Mouse (Mus musculus) heart, postnatal 14 days (tissue): ENCODE results near the gene Polg. TPM values are rescaled to one million over a fixed set of nuclear protein-coding genes. Genes with fewer than 3 reads are reported as not detected.

ENCODE experiments used
- DNase-seq, 2 experiments: peaks; one replicate each; pipeline ENCODE4 v3.0.0; 2021 to 2022
- intact Hi-C: fragments of 180-260 bp; cut with DNase I; formaldehyde crosslinking; loops from one replicate; pipeline ENCODE4 v1.15.1; 2025
- total RNA-seq, 2 experiments: library from RNA; stranded (reverse); gene quantifications; 2 replicates each; pipeline ENCODE4 v1.2.3; 2021

The Polg gene
- total RNA-seq, 2 experiments from 2014 or later: 51.4 to 54.7 TPM

GRCm38 (mm10) chr7:79469766-79470165 is 3.6 kb upstream of the Polg start:
- intact Hi-C loops: loop anchor here (5.0 to 10.0 kb wide), 4 partner anchors 77 to 327 kb away; partner anchors contain the start of genes Abhd2 and Fanci
- no peak for DNase-seq

- intact Hi-C loops: loop anchor here (5.0 to 10.0 kb wide), 3 partner anchors 77 to 327 kb away; partner anchors contain the start of genes Abhd2 and Fanci
- DNase-seq: no peak
Observed at GRCm38 (mm10) chr7:79468994-79469393, 2.8 kb upstream of the Polg start.

GRCm38 (mm10) chr7:79467951-79468350 is 1.8 kb upstream of the Polg start:
- intact Hi-C loops: loop anchor here (5.0 to 10.0 kb wide), 3 partner anchors 76 to 326 kb away; partner anchors contain the start of genes Abhd2 and Fanci
- no peak for DNase-seq

- intact Hi-C loops: loop anchor here (5.0 to 10.0 kb wide), 3 partner anchors 73 to 323 kb away; partner anchors contain the start of genes Abhd2 and Fanci
- DNase-seq: no peak
Observed at GRCm38 (mm10) chr7:79465461-79466044, 609 bp downstream of the Polg start.

GRCm38 (mm10) chr7:79464776-79465420 is 1.3 kb downstream of the Polg start:
- peak; percentile 9 to 15 for DNase-seq
- intact Hi-C loops: loop anchor here (5.0 to 10.0 kb wide), 3 partner anchors 73 to 323 kb away; partner anchors contain the start of genes Abhd2 and Fanci

DNA sequence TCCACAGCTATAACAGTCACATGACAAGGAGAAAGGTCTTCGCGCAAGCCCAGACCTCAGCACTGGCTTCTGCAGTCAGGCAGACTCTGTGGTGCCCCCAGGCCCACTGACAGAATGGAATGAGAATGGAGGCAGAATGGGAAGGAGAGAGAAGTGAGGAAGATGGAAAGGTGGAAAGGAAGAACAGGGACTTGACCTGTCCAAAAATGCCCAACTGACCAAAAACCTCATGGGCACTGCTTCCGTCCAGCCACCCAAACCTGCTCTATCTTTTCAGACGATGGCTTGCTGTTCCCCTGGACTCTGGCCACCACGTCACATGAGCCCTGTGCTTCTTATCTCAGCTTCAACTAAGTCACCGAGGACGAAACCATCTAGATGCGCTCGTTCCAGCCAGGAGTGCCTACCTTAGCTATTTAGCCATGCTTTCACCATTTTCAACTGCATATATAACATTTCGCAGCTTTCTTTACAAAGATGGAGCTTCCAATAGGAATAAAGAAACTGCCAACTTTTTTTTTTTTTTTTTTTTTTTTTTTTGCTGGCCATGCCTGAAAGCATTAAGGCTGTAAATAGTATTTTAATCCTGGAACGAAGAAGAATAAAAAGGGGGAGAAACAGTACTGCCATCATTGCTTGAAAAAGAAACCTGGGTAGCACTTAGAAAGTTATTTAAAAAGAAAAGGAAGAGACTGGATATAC is 2.6 kb downstream of the Polg start:
- DNase-seq: no peak
- intact Hi-C loops: loop anchor here (10.0 kb wide), 1 partner anchor 189 kb away; the partner anchor contains the start of gene Abhd2

- intact Hi-C loops: loop anchor here (10.0 kb wide), 1 partner anchor 187 kb away; the partner anchor contains the start of gene Abhd2
- DNase-seq: no peak
Observed at GRCm38 (mm10) chr7:79461721-79462120, 4.4 kb downstream of the Polg start.

DNA sequence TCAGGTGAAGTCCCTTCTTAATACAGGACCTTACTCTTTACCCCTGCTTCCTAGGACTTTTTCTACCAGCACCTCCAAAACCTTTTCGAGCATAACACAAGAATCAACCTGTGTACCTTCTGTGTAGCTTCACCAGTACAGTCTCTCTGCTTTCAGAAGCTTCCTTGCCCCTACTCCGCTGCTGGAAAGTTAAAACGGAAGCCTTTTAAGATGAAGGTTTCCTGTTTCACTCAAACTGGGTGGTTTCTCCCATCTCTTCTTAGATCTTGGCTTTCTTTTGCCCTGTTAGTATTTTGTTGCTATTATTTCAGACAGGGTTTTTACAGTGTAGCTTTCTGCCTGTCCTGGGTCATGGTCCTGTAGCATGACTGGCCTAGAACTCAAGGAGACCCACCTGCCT is 18.7 kb downstream of the Polg start:
- DNase-seq: no peak
- intact Hi-C loops: no loop called here

DNA sequence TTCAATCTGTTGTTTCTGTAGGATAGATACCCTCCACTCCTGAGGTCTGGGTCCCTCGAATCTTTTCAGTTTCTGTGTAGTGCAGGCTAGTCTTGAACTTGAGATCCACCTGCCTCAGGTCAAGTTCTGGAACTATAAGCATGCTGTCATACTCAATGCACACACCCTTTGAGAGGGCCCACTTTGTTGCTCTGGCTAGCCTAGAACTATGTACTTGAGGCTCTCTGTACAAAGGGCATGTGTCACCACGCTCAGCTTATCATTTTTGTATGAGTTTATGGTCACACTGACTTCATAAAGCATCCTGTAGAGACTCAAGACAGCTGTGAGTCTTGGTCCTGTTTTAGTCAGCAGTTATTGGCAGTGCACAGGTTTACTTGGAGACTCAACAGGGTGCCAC is 19.1 kb downstream of the Polg start:
- intact Hi-C loops: no loop called here
- DNase-seq: no peak

GRCm38 (mm10) chr7:79440035-79440434 is 26.1 kb downstream of the Polg start:
- DNase-seq: no peak
- intact Hi-C loops: no loop called here

- no peak for DNase-seq
- intact Hi-C loops: no loop called here
Observed at GRCm38 (mm10) chr7:79428243-79428642, 37.9 kb downstream of the Polg start.

DNA sequence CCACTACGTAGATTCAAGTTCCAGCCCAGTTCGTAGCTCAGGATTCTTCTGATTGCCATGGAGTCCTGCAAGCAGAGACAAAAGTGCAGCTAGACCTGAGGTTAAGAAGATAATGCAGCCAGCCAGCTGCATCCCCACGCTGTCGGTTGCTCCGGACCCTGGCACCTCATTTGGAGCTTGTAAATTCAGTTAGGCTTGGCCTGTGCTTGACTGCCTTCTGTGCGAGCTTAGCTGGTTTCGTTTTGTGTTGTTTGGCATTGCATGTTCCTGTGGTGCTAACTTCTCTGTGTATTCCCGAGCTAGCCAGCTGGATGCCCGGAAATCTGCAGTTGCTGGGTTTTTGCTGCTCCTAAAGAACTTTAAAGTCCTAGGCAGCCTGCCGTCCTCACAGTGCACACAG is 40.4 kb downstream of the Polg start:
- DNase-seq: no peak
- intact Hi-C loops: no loop called here

DNA sequence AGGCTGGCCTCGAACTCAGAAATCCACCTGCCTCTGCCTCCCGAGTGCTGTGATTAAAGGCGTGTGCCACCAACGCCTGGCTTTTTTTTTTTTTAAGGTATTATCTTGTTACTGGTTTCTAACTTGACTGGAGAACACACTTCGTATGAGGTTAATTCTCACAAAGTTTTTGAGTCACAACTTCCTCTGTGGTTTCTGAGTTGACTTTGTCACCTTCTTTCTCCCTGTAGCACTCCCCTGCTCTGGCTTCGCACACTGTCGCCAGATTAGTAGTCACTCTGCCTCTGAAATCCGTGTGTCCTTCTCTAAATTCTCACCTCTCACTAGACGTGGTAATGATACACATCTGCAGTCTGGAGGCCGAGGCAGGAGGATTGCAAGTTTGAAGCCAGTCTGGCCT is 43.3 kb downstream of the Polg start:
- intact Hi-C loops: no loop called here
- no peak for DNase-seq

- intact Hi-C loops: no loop called here
- no peak for DNase-seq
Observed at GRCm38 (mm10) chr7:79419950-79420349, 46.2 kb downstream of the Polg start.

DNA sequence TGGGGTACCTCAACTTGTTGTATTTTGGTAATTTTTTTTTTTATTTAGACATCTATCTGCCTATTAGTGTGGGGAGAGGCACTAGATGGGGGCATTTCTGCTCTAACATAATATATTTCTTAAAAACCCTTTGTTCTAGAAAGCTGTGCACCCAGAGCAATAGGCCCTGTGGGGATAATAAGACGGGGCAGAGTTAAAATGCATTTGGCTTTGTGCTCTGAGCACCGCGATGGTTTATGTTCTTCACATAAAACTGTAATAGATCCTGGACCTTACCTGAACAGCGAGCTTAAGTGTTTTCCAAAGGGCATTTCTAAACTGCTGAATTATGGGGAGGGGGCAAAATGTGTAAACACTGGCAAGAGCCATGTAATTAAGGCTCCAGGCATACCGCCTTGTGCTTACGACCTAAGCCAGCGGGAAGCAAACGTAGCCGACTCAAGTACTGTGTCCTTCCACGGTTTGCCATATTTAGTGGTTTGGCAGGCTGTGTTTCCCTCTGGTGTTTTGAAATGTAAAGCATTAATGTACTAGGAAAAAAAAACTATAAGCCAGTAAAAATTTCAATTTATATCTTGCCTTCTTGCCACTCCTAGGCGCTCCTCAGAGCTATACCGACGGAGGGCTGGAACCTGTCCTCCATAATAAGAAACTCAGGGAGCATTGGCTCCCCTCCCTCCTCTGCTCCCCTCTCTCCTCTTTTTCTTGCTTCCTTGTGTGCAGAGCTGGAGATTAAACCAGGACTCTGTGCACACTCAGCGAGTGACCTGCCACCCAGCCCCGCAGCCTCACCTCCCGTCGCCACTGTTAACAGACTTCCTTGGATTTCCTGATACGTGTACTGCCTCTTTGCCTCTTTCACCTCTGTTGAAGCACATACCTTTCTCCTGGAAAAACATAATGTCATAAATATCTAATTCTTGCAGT is 51.5 kb downstream of the Polg start:
- intact Hi-C loops: no loop called here
- no peak for DNase-seq

DNA sequence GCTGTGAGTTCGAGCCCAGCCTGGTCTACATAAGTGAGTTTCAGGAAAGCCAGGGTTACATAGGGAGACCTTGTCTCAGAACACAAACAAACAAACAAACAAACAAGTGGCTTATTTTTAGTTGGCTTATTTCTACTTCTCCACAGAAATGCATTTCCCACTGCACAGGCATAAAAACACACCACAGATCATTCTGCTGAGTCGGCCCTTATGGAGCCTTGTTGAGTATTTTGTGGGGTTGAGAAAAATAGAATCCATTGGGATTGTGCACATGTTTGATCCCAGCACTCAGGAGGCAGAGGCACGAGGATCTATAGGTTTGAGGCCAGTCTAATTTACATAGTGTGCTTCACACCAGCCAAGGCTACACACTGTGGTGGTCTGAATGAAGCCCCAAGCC is 65.9 kb downstream of the Polg start:
- DNase-seq: no peak
- intact Hi-C loops: no loop called here

GRCm38 (mm10) chr7:79398971-79399370 is 67.2 kb downstream of the Polg start:
- DNase-seq: no peak
- intact Hi-C loops: no loop called here

DNA sequence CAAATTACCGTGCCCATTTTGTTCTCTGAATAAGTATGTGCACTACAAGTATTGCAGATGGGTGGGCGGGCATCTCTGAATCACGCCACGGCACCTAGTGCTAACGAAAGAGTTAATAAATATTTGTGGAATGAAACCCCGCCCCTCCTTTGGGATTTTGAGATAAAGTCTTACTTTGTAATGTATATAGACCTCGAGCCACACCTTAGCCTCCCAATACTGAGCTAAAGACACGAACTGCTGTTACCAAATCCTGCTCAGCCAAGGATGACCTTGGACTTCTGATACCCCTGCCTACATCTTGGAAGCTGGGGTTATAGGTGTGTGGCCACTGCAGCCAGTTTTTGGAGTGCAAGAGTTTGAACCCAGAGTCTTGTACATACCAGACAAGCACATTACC is 67.7 kb downstream of the Polg start:
- no peak for DNase-seq
- intact Hi-C loops: no loop called here

DNA sequence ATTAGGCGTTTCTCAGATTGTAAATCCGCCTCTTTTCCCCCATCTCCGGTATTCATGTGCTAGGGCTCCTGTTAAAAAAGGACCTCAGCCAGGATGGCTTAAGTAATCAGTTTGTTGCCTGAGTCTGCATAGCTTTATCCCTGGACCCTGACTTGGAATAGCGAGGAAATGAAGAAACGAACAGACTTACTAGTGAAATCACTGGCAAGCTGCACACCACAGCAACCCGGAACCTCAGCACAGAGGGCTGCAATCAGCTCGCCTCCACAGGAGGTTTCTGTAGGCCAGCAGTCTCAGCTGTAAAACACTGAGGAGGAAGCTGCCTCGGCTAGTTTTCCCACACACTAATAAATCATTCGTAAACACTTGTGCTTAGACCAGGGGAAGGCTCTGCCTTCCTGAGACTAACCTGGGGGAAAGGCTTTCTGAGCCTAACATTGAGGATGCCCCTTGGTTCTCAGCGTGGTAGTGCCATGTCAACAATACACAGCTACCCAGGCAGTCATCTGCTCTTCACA is 68.7 kb downstream of the Polg start:
- intact Hi-C loops: no loop called here
- no peak for DNase-seq
